Mouse (Mus musculus): Measurements from ENCODE around the gene Efcab14. TPM values are rescaled to one million over a fixed set of nuclear protein-coding genes. Genes with fewer than 3 reads are reported as not detected.

Efcab14 gene
- polyA plus RNA-seq, 1 experiment = 33.9 TPM

DNA sequence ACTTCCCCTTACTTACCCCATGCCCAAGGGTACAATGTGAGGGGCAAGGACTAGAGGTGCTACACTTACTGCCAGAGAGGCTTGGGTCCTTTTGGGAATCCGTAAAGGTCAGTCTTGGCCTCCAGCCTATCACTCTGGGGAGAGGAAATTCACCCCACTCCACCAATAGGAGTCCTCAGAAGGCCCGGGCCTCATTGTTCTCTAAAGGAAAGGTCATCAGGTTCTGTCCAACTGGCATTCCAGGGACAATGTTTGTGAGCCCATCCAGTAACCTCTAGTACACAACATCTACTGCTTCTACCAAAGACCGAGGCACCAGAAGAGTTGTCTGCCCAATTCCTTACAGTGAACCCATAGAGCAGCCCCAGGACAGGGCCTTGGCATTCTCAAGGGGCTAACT lies 43.4 kb downstream of the Efcab14 start, which contains the start of gene Tex38:
Tex38 (minus strand) TSS at position 101 of the 400 bp plus-strand sequence.
- Histone ChIP-seq H3K27ac (ENCODE audit: insufficient read depth, low read length) (no peak within 1 kb of the TSS), H3K9ac (ENCODE audit: low read depth, poor library complexity, severe bottlenecking) (no peak within 1 kb of the TSS), H3K27me3 (ENCODE audit: control insufficient read depth, insufficient read depth, low read length, poor library complexity, severe bottlenecking) (no peaks in the 10 kb centered on the region), H3K4me3 (ENCODE audit: low read depth, low read length) (no peak within 1 kb of the TSS), H3K36me3 (ENCODE audit: control insufficient read depth, insufficient read depth, low read length, poor library complexity, severe bottlenecking) (no peaks in the 10 kb centered on the region), H3K4me1 (ENCODE audit: control insufficient read depth, insufficient read depth, low read length) (peaks cover 2% of the 10 kb centered on the region), H3K9me3 (replicated peaks; ENCODE audit: control insufficient read depth, insufficient read depth, low read length, poor library complexity, severe bottlenecking) (no peaks in the 10 kb centered on the region)
- TF ChIP-seq CTCF (IDR thresholded peaks at IDR 0.05; ENCODE audit: low read depth, low read length) (no peak), POLR2A (IDR thresholded peaks at IDR 0.05; ENCODE audit: insufficient read depth, low read length) (no peak), EP300 (IDR thresholded peaks at IDR 0.05; ENCODE audit: insufficient read depth, low read depth, low read length) (no peak)

DNA sequence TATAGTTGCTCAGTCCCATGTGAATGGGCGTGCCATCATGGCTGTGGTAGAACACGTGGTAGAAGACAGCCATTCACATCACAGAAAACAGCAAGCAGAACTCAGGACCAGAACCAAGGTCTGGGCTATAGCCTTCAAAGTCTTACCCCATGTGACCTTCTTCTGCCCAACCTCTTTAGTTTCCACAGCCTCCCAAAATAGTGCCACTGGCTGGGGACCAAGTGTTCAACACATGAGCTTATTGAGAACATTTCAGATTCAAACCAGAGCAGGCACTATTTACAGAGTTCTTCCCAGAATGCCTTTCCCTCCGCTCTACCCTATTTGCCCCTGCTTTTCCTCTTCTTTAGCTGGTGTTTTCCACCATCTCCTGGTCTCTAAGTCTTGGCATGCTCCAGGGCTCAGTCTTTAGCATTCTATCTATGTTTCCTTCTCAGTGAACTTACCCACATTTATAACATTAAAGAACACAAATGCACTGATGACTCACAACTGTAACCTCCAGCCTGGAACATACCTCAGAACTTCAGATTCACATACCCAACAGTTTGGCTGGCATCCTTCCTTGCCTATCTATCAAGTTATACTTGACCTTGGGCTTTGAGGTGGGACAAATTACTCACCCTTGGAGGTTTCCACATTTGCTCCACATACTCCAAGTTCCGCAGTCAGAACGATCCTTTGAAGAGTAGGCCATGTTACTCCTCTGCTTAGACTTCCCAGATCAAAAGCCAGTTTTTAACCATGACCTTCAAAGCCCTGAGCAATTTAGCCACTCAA lies 44.7 kb downstream of the Efcab14 start:
- Histone ChIP-seq H3K4me1 (ENCODE audit: control insufficient read depth, insufficient read depth, low read length) (peaks cover 2% of the 10 kb centered on the region), H3K9me3 (replicated peaks; ENCODE audit: control insufficient read depth, insufficient read depth, low read length, poor library complexity, severe bottlenecking) (no peaks in the 10 kb centered on the region), H3K4me3 (ENCODE audit: low read depth, low read length) (no peak overlapping the region), H3K9ac (ENCODE audit: low read depth, poor library complexity, severe bottlenecking) (no peak overlapping the region), H3K27ac (ENCODE audit: insufficient read depth, low read length) (no peak overlapping the region), H3K27me3 (ENCODE audit: control insufficient read depth, insufficient read depth, low read length, poor library complexity, severe bottlenecking) (no peaks in the 10 kb centered on the region), H3K36me3 (ENCODE audit: control insufficient read depth, insufficient read depth, low read length, poor library complexity, severe bottlenecking) (no peaks in the 10 kb centered on the region)
- no peak for TF ChIP-seq EP300 (IDR thresholded peaks at IDR 0.05; ENCODE audit: insufficient read depth, low read depth, low read length)
- TF ChIP-seq POLR2A (IDR thresholded peaks at IDR 0.05; ENCODE audit: insufficient read depth, low read length) = no peak
- no peak for TF ChIP-seq CTCF (IDR thresholded peaks at IDR 0.05; ENCODE audit: low read depth, low read length)

DNA sequence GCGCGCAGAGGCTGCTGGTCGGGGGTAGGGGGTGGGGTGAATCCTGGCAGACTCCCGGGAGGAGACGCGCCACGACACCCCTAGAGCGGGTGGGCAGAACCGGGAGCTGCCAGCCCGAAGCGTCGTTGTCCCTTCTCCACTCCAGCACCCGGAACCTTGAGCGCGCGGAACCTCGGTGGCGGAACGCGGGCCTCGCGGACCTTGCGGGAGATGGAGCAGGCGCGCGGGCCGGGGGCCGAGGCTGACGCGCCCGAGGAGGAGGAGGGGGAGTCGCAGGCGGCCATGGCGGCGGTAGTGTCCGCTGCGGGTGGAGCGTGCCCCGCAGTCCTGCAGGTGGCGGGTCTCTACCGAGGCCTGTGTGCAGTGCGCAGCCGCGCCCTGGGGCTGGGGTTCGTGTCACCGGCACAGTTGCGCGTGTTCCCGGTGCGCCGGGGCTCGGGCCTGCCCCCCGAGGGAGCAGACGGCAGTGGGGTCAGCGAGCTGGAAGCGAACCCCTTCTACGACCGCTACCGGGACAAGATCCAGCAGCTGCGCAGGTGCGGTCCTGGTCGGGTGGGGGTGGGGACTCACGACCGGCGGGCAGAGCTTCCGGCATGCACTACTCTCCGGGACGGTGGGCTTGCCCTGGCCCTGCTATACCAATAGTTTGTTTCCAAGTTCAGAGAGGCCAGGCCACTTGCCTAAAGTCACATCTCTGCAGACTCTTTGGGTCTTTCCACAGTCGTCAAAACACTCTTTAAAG lies 47.4 kb downstream of the Efcab14 start, which contains the start of gene Atpaf1:
Atpaf1 (plus strand) TSS at position 44 of the 742 bp plus-strand sequence.
- Histone ChIP-seq H3K4me1 (ENCODE audit: control insufficient read depth, insufficient read depth, low read length) (peaks cover 2% of the 10 kb centered on the region), H3K4me3 (ENCODE audit: low read depth, low read length) (peak within 1 kb of the TSS; percentile 70), H3K27ac (ENCODE audit: insufficient read depth, low read length) (peak within 1 kb of the TSS; percentile 81), H3K9ac (ENCODE audit: low read depth, poor library complexity, severe bottlenecking) (peak within 1 kb of the TSS; percentile 57), H3K9me3 (replicated peaks; ENCODE audit: control insufficient read depth, insufficient read depth, low read length, poor library complexity, severe bottlenecking) (no peaks in the 10 kb centered on the region), H3K36me3 (ENCODE audit: control insufficient read depth, insufficient read depth, low read length, poor library complexity, severe bottlenecking) (peaks cover 17% of the 10 kb centered on the region), H3K27me3 (ENCODE audit: control insufficient read depth, insufficient read depth, low read length, poor library complexity, severe bottlenecking) (no peaks in the 10 kb centered on the region)
- TF ChIP-seq POLR2A (IDR thresholded peaks at IDR 0.05; ENCODE audit: insufficient read depth, low read length) (no peak), EP300 (IDR thresholded peaks at IDR 0.05; ENCODE audit: insufficient read depth, low read depth, low read length) (0 out of 2 replicates have a peak, but pooled peaks have one; percentile 20), CTCF (IDR thresholded peaks at IDR 0.05; ENCODE audit: low read depth, low read length) (no peak)

DNA sequence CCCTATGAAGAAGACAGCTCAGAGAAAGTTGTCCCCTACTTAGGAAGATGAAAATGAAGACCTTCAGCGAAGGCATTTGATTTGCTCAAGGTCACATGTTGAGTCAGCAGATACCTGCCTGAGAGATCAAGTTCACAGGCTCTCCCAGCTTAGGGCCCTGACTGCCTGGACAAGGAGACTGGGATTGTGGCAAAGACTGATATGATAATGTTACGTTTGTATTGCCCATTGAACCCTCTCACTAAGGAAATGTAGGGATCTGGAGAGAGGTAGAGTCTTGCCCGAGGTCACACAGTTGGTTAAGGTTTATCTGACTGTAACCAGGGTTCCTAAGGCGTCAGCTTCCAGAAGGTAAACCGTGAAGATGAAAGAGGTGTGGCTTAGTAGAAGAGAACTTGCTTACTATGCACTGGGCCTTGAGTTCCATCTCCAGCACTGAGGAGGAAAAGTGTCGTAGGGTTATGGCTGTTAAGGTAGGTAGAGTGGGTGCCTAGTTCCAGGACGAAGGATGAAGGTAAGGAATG lies 48.0 kb downstream of the Efcab14 start:
- Histone ChIP-seq H3K4me1 (ENCODE audit: control insufficient read depth, insufficient read depth, low read length) (peaks cover 2% of the 10 kb centered on the region), H3K4me3 (ENCODE audit: low read depth, low read length) (peak overlapping the region; percentile 70), H3K9ac (ENCODE audit: low read depth, poor library complexity, severe bottlenecking) (peak overlapping the region; percentile 57), H3K27me3 (ENCODE audit: control insufficient read depth, insufficient read depth, low read length, poor library complexity, severe bottlenecking) (no peaks in the 10 kb centered on the region), H3K9me3 (replicated peaks; ENCODE audit: control insufficient read depth, insufficient read depth, low read length, poor library complexity, severe bottlenecking) (no peaks in the 10 kb centered on the region), H3K27ac (ENCODE audit: insufficient read depth, low read length) (peak overlapping the region; percentile 81), H3K36me3 (ENCODE audit: control insufficient read depth, insufficient read depth, low read length, poor library complexity, severe bottlenecking) (peaks cover 21% of the 10 kb centered on the region)
- no peak for TF ChIP-seq EP300 (IDR thresholded peaks at IDR 0.05; ENCODE audit: insufficient read depth, low read depth, low read length)
- TF ChIP-seq POLR2A (IDR thresholded peaks at IDR 0.05; ENCODE audit: insufficient read depth, low read length) = no peak
- no peak for TF ChIP-seq CTCF (IDR thresholded peaks at IDR 0.05; ENCODE audit: low read depth, low read length)

DNA sequence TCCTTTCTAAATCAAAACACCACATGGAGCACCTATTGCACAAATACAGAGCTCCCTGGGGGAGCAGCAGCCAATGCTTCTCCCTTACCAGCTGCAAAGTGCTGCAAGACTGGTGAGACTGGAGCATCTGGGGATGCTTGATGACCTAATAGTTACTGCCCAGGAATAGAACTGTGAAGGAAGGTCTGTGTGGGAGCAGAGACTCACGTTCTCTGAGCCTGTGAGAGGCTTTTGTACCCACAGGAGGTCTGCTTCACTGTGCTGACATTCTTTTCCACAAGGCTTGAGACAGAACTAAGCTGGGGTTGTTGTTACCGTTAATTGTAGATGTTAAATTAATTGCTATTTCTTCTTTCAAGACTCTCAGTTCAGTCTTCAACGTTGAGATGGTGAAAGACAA lies 53.3 kb downstream of the Efcab14 start:
- Histone ChIP-seq H3K4me1 (ENCODE audit: control insufficient read depth, insufficient read depth, low read length) (peaks cover 2% of the 10 kb centered on the region), H3K9ac (ENCODE audit: low read depth, poor library complexity, severe bottlenecking) (no peak overlapping the region), H3K27ac (ENCODE audit: insufficient read depth, low read length) (no peak overlapping the region), H3K27me3 (ENCODE audit: control insufficient read depth, insufficient read depth, low read length, poor library complexity, severe bottlenecking) (no peaks in the 10 kb centered on the region), H3K4me3 (ENCODE audit: low read depth, low read length) (no peak overlapping the region), H3K9me3 (replicated peaks; ENCODE audit: control insufficient read depth, insufficient read depth, low read length, poor library complexity, severe bottlenecking) (no peaks in the 10 kb centered on the region), H3K36me3 (ENCODE audit: control insufficient read depth, insufficient read depth, low read length, poor library complexity, severe bottlenecking) (peaks cover 32% of the 10 kb centered on the region)
- TF ChIP-seq CTCF (IDR thresholded peaks at IDR 0.05; ENCODE audit: low read depth, low read length) (no peak), POLR2A (IDR thresholded peaks at IDR 0.05; ENCODE audit: insufficient read depth, low read length) (no peak)
